Mouse (Mus musculus) kidney, embryonic 16.5 days (tissue): ENCODE measurements around the gene Duxbl3. TPM values are rescaled to one million over a fixed set of nuclear protein-coding genes. Genes with fewer than 3 reads are reported as not detected.
A peak's percentile ranks its signal among the peaks of the same experiment; 100 is the strongest.
"Not testable (repeated sequence)": the region's sequence is repeated elsewhere in the genome, so short reads cannot be mapped to it uniquely, and the experiment has no call there.

Experiments used
- ATAC-seq: fragments of 200-750 bp; cut with Nextera tagmentation; 2 replicates; pipeline ENCODE4 v1.8.0; 2017; ENCODE audit warnings: moderate TSS enrichment; ENCODE audit not compliant: low FRiP score, low TSS enrichment
- H3K27ac ChIP-seq: fragments of 300-500 bp; sonication (generic); 2 replicates; pipeline ENCODE4 v1.5.1; 2014; ENCODE audit warnings: low read length
- H3K27me3 ChIP-seq: fragments of 300-500 bp; sonication (generic); 2 replicates; pipeline ENCODE4 v1.6.1; 2014; ENCODE audit warnings: low read length, control low read depth, mixed read lengths; ENCODE audit not compliant: insufficient read depth
- H3K36me3 ChIP-seq: fragments of 300-500 bp; sonication (generic); 2 replicates; pipeline ENCODE4 v1.6.1; 2014; ENCODE audit warnings: low read length, control low read depth, mixed read lengths; ENCODE audit not compliant: insufficient read depth
- H3K4me1 ChIP-seq: fragments of 300-500 bp; sonication (generic); 2 replicates; pipeline ENCODE4 v1.6.1; 2014; ENCODE audit warnings: low read length, control low read depth, mixed read lengths; ENCODE audit not compliant: insufficient read depth
- H3K4me2 ChIP-seq: fragments of 300-500 bp; sonication (generic); replicated peaks from 2 replicates; pipeline ENCODE4 v1.6.1; 2014; ENCODE audit warnings: low read depth, low read length
- H3K4me3 ChIP-seq: fragments of 300-500 bp; sonication (generic); 2 replicates; pipeline ENCODE4 v1.5.1; 2014; ENCODE audit warnings: mild to moderate bottlenecking, low read length
- H3K9ac ChIP-seq: fragments of 300-500 bp; sonication (generic); replicated peaks from 2 replicates; pipeline ENCODE4 v1.6.1; 2014; ENCODE audit warnings: low read length
- H3K9me3 ChIP-seq: fragments of 300-500 bp; sonication (generic); 2 replicates; pipeline ENCODE4 v1.6.1; 2016; ENCODE audit warnings: low read length, control low read depth
- WGBS: fragments of 180-500 bp; shearing (Covaris S2); extraction: QIAGEN DNeasy Blood & Tissue Kit; methylation state at CpG from one replicate; pipeline ENCODE4 v1.1.7; 2014; 5-methylcytosine and 5-hydroxymethylcytosine counted together
- polyA plus RNA-seq: library from polyadenylated mRNA; unstranded; fragments of >200 nt; fragmentation: Nextera tagmentation; extraction: Ambion mirVana; gene quantifications from 2 replicates; pipeline ENCODE4 v1.2.1, GENCODE M21; 2015

Duxbl3 gene
- 0.50 and 1.4 TPM in 2 replicates for polyA plus RNA-seq

- not testable (repeated sequence) for H3K4me3 ChIP-seq
- WGBS, result no CpG with 5 or more reads among the region's 25 CpGs
These were observed at the start of gene Duxbl3 for GRCm38 (mm10) chr14:26257756-26258617. TSS of gene Duxbl3 (plus strand) at chr14:26257962.

GRCm38 (mm10) chr14:26216233-26217000 lies 41.3 kb upstream of the Duxbl3 start:
- not testable (repeated sequence) for H3K36me3 ChIP-seq, H3K4me3 ChIP-seq, H3K9ac ChIP-seq, H3K4me2 ChIP-seq, H3K27ac ChIP-seq, ATAC-seq, H3K9me3 ChIP-seq, H3K4me1 ChIP-seq, H3K27me3 ChIP-seq
- no CpG with 5 or more reads among the region's 5 CpGs for WGBS

More at GRCm38 (mm10) chr14:26257756-26258617, at the start of gene Duxbl3:
- not testable (repeated sequence) for H3K9me3 ChIP-seq, H3K4me1 ChIP-seq, H3K9ac ChIP-seq, H3K27ac ChIP-seq, H3K27me3 ChIP-seq, H3K4me2 ChIP-seq, H3K36me3 ChIP-seq
- peak; percentile 42; the same call in 1 of the 2 replicates for ATAC-seq

GRCm38 (mm10) chr14:26237183-26237582 lies 20.6 kb upstream of the Duxbl3 start:
- not testable (repeated sequence) for H3K4me2 ChIP-seq, H3K27me3 ChIP-seq, H3K9ac ChIP-seq, H3K4me3 ChIP-seq, H3K36me3 ChIP-seq, ATAC-seq, H3K4me1 ChIP-seq, H3K27ac ChIP-seq, H3K9me3 ChIP-seq
- no CpG with 5 or more reads among the region's 2 CpGs for WGBS

DNA sequence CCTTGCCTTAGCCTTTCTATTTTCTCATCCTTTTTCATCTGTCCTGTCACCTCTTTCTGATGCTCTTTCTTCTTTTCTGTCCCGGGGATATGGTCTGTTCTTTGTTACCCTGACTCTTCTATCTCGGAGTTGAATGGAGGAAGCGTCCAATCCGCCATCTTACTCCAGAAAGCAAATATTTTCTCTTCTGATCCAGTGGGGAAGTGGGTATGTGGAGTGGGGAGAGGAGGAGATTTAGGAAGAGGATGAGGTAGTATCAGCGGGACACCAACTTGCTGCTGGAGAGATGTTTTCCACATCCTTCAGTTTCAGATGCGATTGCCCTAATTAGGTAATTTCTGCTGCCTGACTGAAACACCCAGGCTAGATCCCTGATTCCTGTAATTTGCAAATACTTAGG lies 967 bp downstream of the Duxbl3 start:
- not testable (repeated sequence) for H3K27ac ChIP-seq, H3K9me3 ChIP-seq, H3K4me3 ChIP-seq, H3K36me3 ChIP-seq, H3K9ac ChIP-seq, ATAC-seq, H3K27me3 ChIP-seq, H3K4me1 ChIP-seq, H3K4me2 ChIP-seq
- no CpG with 5 or more reads among the region's 6 CpGs for WGBS

DNA sequence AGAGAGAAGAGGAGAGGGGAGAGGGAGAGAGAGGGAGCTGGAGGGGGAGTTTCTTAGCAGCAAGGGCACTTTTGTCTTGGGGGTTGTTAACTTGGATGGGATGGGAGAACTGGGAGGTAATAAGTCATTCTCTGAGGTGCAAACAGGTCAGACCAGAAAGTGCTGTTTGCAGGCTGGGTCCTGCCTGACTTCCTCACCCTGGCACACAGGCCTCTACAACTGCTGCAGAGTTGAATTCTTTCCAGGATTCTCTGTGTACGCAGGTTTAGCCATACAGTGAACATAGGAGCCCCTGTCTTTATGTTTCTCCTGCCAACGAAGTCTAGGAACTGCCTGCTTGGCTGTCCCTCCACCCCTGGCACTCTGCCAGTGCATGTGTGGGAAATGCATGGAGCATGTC lies 29.0 kb downstream of the Duxbl3 start:
- H3K4me3 ChIP-seq, H3K36me3 ChIP-seq, H3K4me2 ChIP-seq, H3K4me1 ChIP-seq, ATAC-seq, H3K27ac ChIP-seq, H3K27me3 ChIP-seq, H3K9me3 ChIP-seq, H3K9ac ChIP-seq: not testable (repeated sequence)
- WGBS, result no CpG with 5 or more reads among the region's 2 CpGs

GRCm38 (mm10) chr14:26293859-26294258 lies 36.1 kb downstream of the Duxbl3 start:
- Histone ChIP-seq H3K4me3 (no peak overlapping the region), H3K9me3 (no peaks in the 10 kb centered on the region), H3K27ac (no peak overlapping the region), H3K36me3 (no peaks in the 10 kb centered on the region), H3K4me1 (no peaks in the 10 kb centered on the region), H3K4me2 (no peak overlapping the region), H3K9ac (no peak overlapping the region), H3K27me3 (no peaks in the 10 kb centered on the region)
- ATAC-seq, result no peak
- 86% methylated on average over 1 of the region's 1 CpGs for WGBS

DNA sequence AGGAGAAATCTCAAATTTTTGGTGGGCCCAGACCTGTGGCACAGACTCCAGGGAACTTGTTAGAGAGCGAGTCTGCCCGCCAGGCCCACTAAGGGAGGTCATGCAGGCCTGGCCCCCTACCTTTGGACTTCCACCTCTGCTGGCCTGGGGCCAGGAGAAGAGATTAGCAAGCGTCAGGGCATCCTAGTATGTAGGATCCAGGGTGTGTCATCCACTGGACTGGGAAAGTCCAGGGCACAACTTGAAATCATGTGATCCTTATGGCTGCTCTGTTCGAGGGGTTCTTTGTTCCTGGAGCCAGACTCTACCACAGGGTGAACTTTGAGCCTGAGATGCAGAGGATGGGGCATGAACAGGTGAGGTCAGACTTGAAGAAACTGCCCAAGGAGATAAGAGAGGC lies 39.3 kb downstream of the Duxbl3 start:
- no peaks in the 10 kb centered on the region for H3K36me3 ChIP-seq
- ATAC-seq, result no peak; the same call in 1 of the 2 replicates
- WGBS, result 85% methylated on average over 4 of the region's 4 CpGs
- no peak overlapping the region for H3K9ac ChIP-seq
- H3K27ac ChIP-seq, result no peak overlapping the region
- no peaks in the 10 kb centered on the region for H3K9me3 ChIP-seq
- H3K4me3 ChIP-seq, result no peak overlapping the region
- H3K4me1 ChIP-seq, result no peaks in the 10 kb centered on the region
- H3K27me3 ChIP-seq, result no peaks in the 10 kb centered on the region
- H3K4me2 ChIP-seq, result no peak overlapping the region

DNA sequence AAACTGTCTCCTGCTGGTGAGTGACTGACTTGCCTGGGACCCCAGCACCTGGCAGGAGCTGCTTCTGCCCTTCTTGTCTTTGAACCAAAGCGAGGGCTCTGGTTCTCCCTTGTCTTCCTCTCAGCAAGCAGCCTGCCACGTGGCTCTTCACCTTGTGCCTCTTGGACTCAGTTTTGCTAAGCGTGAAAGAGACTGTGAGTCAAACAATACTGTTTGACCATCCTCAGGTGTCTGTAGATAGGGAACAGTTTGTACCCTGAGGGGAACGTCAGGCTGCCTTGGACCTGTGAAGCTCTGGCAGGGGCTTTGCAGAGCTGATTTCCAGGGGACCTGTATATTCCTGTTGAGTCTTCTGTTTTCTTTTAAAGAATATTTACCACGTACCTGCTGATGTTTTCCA lies 39.7 kb downstream of the Duxbl3 start:
- ATAC-seq, result no peak
- H3K27ac ChIP-seq, result no peak overlapping the region
- H3K27me3 ChIP-seq, result no peaks in the 10 kb centered on the region
- H3K9ac ChIP-seq, result no peak overlapping the region
- no peak overlapping the region for H3K4me2 ChIP-seq
- H3K4me1 ChIP-seq, result no peaks in the 10 kb centered on the region
- 82% methylated on average over 5 of the region's 5 CpGs for WGBS
- no peaks in the 10 kb centered on the region for H3K36me3 ChIP-seq
- H3K4me3 ChIP-seq, result no peak overlapping the region
- no peaks in the 10 kb centered on the region for H3K9me3 ChIP-seq

GRCm38 (mm10) chr14:26303111-26303510 lies 45.3 kb downstream of the Duxbl3 start:
- H3K9ac ChIP-seq, result no peak overlapping the region
- WGBS, result 33% methylated on average over 2 of the region's 2 CpGs
- H3K4me2 ChIP-seq, result no peak overlapping the region
- no peaks in the 10 kb centered on the region for H3K36me3 ChIP-seq
- no peak overlapping the region for H3K27ac ChIP-seq
- no peak overlapping the region for H3K4me3 ChIP-seq
- no peaks in the 10 kb centered on the region for H3K27me3 ChIP-seq
- no peak for ATAC-seq
- H3K4me1 ChIP-seq, result no peaks in the 10 kb centered on the region
- H3K9me3 ChIP-seq, result no peaks in the 10 kb centered on the region

DNA sequence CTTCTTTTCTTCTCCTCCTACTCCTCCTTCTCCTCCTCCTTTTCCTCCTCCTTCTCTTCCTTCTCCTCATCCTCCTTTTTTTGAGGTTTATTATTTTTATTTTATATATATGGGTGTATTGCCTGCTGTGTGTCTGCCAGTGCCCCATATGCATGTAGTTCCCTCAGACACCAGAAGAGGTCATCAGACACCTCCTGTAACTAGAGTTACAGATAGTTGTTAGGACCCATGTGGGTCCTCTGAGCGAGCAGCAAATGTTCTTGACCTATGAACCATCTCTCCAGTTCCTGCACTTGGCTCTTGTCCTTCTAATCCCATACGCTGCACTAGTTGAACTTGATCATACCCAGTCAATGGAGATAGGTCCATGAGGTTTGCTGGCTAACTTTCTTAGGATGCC lies 48.3 kb downstream of the Duxbl3 start:
- H3K27me3 ChIP-seq, result no peaks in the 10 kb centered on the region
- H3K4me2 ChIP-seq, result no peak overlapping the region
- H3K4me1 ChIP-seq, result no peaks in the 10 kb centered on the region
- H3K4me3 ChIP-seq, result no peak overlapping the region
- ATAC-seq, result no peak
- 46% methylated on average over 2 of the region's 2 CpGs for WGBS
- H3K9me3 ChIP-seq, result no peaks in the 10 kb centered on the region
- H3K36me3 ChIP-seq, result no peaks in the 10 kb centered on the region
- H3K9ac ChIP-seq, result no peak overlapping the region
- no peak overlapping the region for H3K27ac ChIP-seq
